Mouse (Mus musculus): Measurements from ENCODE around the gene Cblb.

Gene Cblb

GRCm38 (mm10) chr16:52132808-52133490 lies 101.9 kb downstream of the Cblb start:
- no peak for DNase-seq (ENCODE audit: low read depth, low spot score)

GRCm38 (mm10) chr16:52134631-52135227 lies 103.7 kb downstream of the Cblb start:
- no peak for DNase-seq (ENCODE audit: low read depth, low spot score)

- DNase-seq (ENCODE audit: low read depth, low spot score), result no peak
Observed at GRCm38 (mm10) chr16:52135689-52136390, 104.8 kb downstream of the Cblb start.

- DNase-seq (ENCODE audit: low read depth, low spot score), result no peak
Observed at GRCm38 (mm10) chr16:52143101-52143500, 112.1 kb downstream of the Cblb start.

GRCm38 (mm10) chr16:52143818-52144217 lies 112.8 kb downstream of the Cblb start:
- DNase-seq (ENCODE audit: low read depth, low spot score), result no peak

- no peak for DNase-seq (ENCODE audit: low read depth, low spot score)
Observed at GRCm38 (mm10) chr16:52144792-52145191, 113.8 kb downstream of the Cblb start.

- DNase-seq (ENCODE audit: low read depth, low spot score), result no peak
Observed at GRCm38 (mm10) chr16:52145552-52145951, 114.5 kb downstream of the Cblb start.

- DNase-seq (ENCODE audit: low read depth, low spot score), result no peak
Observed at GRCm38 (mm10) chr16:52146976-52147696, 116.1 kb downstream of the Cblb start.

- DNase-seq (ENCODE audit: low read depth, low spot score), result no peak
Observed at GRCm38 (mm10) chr16:52148041-52148440, 117.0 kb downstream of the Cblb start.

- no peak for DNase-seq (ENCODE audit: low read depth, low spot score)
Observed at GRCm38 (mm10) chr16:52149135-52149769, 118.2 kb downstream of the Cblb start.

- no peak for DNase-seq (ENCODE audit: low read depth, low spot score)
Observed at GRCm38 (mm10) chr16:52155030-52155696, 124.1 kb downstream of the Cblb start.

- DNase-seq (ENCODE audit: low read depth, low spot score), result no peak
Observed at GRCm38 (mm10) chr16:52159958-52160504, 129.0 kb downstream of the Cblb start.

- no peak for DNase-seq (ENCODE audit: low read depth, low spot score)
Observed at GRCm38 (mm10) chr16:52164246-52164645, 133.2 kb downstream of the Cblb start.

- no peak for DNase-seq (ENCODE audit: low read depth, low spot score)
Observed at GRCm38 (mm10) chr16:52173253-52173652, 142.2 kb downstream of the Cblb start.

GRCm38 (mm10) chr16:52179839-52180238 lies 148.8 kb downstream of the Cblb start:
- no peak for DNase-seq (ENCODE audit: low read depth, low spot score)

GRCm38 (mm10) chr16:52182057-52182456 lies 151.0 kb downstream of the Cblb start:
- DNase-seq (ENCODE audit: low read depth, low spot score), result no peak

GRCm38 (mm10) chr16:52184350-52184749 lies 153.3 kb downstream of the Cblb start:
- no peak for DNase-seq (ENCODE audit: low read depth, low spot score)

GRCm38 (mm10) chr16:52186731-52187130 lies 155.7 kb downstream of the Cblb start:
- no peak for DNase-seq (ENCODE audit: low read depth, low spot score)

- DNase-seq (ENCODE audit: low read depth, low spot score), result no peak
Observed at GRCm38 (mm10) chr16:52189103-52189502, 158.1 kb downstream of the Cblb start.

- no peak for DNase-seq (ENCODE audit: low read depth, low spot score)
Observed at GRCm38 (mm10) chr16:52190714-52191113, 159.7 kb downstream of the Cblb start.

GRCm38 (mm10) chr16:52194040-52194439 lies 163.0 kb downstream of the Cblb start:
- DNase-seq (ENCODE audit: low read depth, low spot score), result no peak
